Mouse (Mus musculus): ENCODE results near the gene Csnk1e. TPM values are rescaled to one million over a fixed set of nuclear protein-coding genes. Genes with fewer than 3 reads are reported as not detected.

Gene Csnk1e
- polyA plus RNA-seq, 1 experiment from 2014 or later: 91.0 TPM

DNA sequence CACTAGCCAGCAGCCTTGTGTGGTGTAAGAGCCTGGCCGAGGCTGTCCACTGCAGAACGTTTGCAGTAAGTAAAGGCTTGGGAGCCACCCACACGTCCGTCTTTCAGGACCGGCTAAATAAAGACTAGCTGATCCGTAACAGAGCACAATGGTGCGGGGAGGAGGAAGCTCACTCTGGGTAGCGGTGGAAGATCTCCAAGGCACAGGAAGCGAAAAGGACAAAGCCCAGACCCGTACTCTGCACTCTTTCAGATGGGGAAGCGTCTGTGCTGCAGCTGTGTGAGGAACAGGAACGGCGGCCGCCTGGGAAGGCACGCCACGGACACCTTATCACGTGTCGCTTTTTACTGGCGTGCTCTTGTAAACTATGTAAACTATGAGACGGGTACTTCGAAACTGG lies 22.5 kb downstream of the Csnk1e start:
- no peaks in the 10 kb centered on the region for H3K9me3 ChIP-seq (replicated peaks; ENCODE audit: control insufficient read depth, low read length)
- H3K4me3 ChIP-seq (ENCODE audit: low read depth, low read length): peak overlapping the region; percentile 16
- peak overlapping the region; percentile 58; the same call in 1 of the 2 replicates for H3K9ac ChIP-seq (ENCODE audit: low read depth, low read length)
- H3K4me2 ChIP-seq: peak overlapping the region; percentile 52
- WGBS (ENCODE audit: insufficient replicate concordance): 10% methylated on average over 21 of the region's 21 CpGs
- H3K27ac ChIP-seq (ENCODE audit: low read depth, low read length): peak overlapping the region; percentile 95
- H3K27me3 ChIP-seq (ENCODE audit: control insufficient read depth, insufficient read depth, low read length): no peaks in the 10 kb centered on the region
- no peak for ATAC-seq (replicated peaks; ENCODE audit: insufficient number of reproducible peaks, low FRiP score, low TSS enrichment)
- peaks cover 51% of the 10 kb centered on the region for H3K36me3 ChIP-seq (ENCODE audit: control insufficient read depth, insufficient read depth, low read length)
- H3K4me1 ChIP-seq (ENCODE audit: control insufficient read depth, insufficient read depth, low read length): peaks cover 59% of the 10 kb centered on the region

DNA sequence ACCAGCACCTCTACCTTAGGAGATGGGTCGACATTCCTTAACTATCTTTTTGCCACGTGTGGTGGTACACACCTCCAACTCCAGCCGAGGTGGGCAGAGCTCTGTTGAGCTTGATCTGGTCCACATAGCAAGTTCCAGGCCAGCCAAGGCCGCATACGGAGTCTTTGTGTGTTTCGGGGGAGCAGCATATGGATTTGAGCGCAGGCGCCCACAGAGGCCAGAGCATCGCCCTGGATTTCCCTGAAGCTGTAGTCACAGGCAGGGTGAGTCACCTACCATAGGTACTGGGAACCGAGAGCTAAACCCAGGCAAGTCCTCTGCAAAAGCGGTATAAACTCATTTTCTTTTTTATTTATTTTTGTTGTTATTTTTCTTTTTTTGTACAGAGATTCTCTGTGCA lies 23.0 kb downstream of the Csnk1e start:
- Histone ChIP-seq H3K4me3 (ENCODE audit: low read depth, low read length) (peak overlapping the region; percentile 16), H3K9me3 (replicated peaks; ENCODE audit: control insufficient read depth, low read length) (no peaks in the 10 kb centered on the region), H3K9ac (ENCODE audit: low read depth, low read length) (peak overlapping the region; percentile 58), H3K36me3 (ENCODE audit: control insufficient read depth, insufficient read depth, low read length) (peaks cover 45% of the 10 kb centered on the region), H3K27me3 (ENCODE audit: control insufficient read depth, insufficient read depth, low read length) (no peaks in the 10 kb centered on the region), H3K4me2 (peak overlapping the region; percentile 52), H3K4me1 (ENCODE audit: control insufficient read depth, insufficient read depth, low read length) (peaks cover 54% of the 10 kb centered on the region), H3K27ac (ENCODE audit: low read depth, low read length) (peak overlapping the region; percentile 95)
- WGBS (ENCODE audit: insufficient replicate concordance): 64% methylated on average over 11 of the region's 11 CpGs
- no peak for ATAC-seq (replicated peaks; ENCODE audit: insufficient number of reproducible peaks, low FRiP score, low TSS enrichment)

DNA sequence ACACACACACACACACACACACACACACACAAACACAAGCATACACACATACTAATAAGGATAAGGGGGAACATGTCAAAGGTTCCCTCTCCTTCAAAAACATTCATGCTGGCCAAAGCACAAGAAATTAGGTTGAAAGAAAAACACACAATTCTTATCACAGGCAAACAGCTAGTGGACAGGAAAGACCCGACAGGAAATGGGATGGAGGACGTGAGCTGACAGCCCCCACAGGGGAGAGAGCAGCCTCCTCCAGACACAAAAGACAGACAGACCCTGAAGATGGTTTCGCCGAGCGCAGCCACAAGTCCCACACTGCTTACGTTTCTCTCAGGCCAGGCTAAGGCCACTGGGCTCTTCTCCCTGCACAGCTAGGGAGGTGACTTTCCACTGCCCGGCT lies 23.4 kb downstream of the Csnk1e start:
- no peaks in the 10 kb centered on the region for H3K9me3 ChIP-seq (replicated peaks; ENCODE audit: control insufficient read depth, low read length)
- no peak overlapping the region for H3K4me3 ChIP-seq (ENCODE audit: low read depth, low read length)
- peak overlapping the region; percentile 8; the same call in 1 of the 2 replicates for H3K9ac ChIP-seq (ENCODE audit: low read depth, low read length)
- ATAC-seq (replicated peaks; ENCODE audit: insufficient number of reproducible peaks, low FRiP score, low TSS enrichment): peak; percentile 50
- no peaks in the 10 kb centered on the region for H3K27me3 ChIP-seq (ENCODE audit: control insufficient read depth, insufficient read depth, low read length)
- peak overlapping the region; percentile 52 for H3K4me2 ChIP-seq
- peaks cover 50% of the 10 kb centered on the region for H3K4me1 ChIP-seq (ENCODE audit: control insufficient read depth, insufficient read depth, low read length)
- H3K27ac ChIP-seq (ENCODE audit: low read depth, low read length): peak overlapping the region; percentile 95
- WGBS (ENCODE audit: insufficient replicate concordance): 33% methylated on average over 7 of the region's 7 CpGs
- H3K36me3 ChIP-seq (ENCODE audit: control insufficient read depth, insufficient read depth, low read length): peaks cover 44% of the 10 kb centered on the region

DNA sequence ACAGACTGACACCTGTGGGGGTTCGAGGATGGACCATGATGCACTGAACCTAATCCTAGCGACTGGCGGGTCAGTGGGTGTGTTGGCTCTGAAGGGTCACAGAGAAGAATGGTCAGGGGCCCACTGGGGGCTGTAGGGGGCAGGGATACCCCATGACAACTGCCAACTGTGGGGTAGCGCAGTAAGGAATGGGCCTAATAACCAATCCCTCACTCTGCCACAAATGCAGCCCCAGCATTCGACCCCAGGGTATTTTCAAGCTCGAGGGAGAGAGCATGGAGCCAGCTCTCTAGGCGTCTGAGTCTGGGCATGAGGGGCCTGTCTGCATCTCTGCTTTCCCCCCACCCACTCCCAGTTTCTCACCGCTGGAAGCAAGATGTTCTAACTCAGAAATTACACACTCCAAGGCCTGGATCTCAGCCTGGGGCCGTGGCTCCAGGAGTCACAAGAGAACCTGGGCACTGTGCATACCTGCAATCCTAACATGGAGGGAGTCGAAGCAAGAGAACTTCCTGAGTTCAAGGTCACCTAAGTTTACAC lies 24.8 kb downstream of the Csnk1e start:
- H3K9me3 ChIP-seq (replicated peaks; ENCODE audit: control insufficient read depth, low read length): no peaks in the 10 kb centered on the region
- no peak overlapping the region for H3K9ac ChIP-seq (ENCODE audit: low read depth, low read length)
- H3K4me3 ChIP-seq (ENCODE audit: low read depth, low read length): no peak overlapping the region
- peaks cover 36% of the 10 kb centered on the region for H3K4me1 ChIP-seq (ENCODE audit: control insufficient read depth, insufficient read depth, low read length)
- no peak overlapping the region for H3K27ac ChIP-seq (ENCODE audit: low read depth, low read length)
- no peak for ATAC-seq (replicated peaks; ENCODE audit: insufficient number of reproducible peaks, low FRiP score, low TSS enrichment)
- H3K27me3 ChIP-seq (ENCODE audit: control insufficient read depth, insufficient read depth, low read length): no peaks in the 10 kb centered on the region
- H3K36me3 ChIP-seq (ENCODE audit: control insufficient read depth, insufficient read depth, low read length): peaks cover 42% of the 10 kb centered on the region
- no peak overlapping the region for H3K4me2 ChIP-seq
- WGBS (ENCODE audit: insufficient replicate concordance): 75% methylated on average over 10 of the region's 10 CpGs

DNA sequence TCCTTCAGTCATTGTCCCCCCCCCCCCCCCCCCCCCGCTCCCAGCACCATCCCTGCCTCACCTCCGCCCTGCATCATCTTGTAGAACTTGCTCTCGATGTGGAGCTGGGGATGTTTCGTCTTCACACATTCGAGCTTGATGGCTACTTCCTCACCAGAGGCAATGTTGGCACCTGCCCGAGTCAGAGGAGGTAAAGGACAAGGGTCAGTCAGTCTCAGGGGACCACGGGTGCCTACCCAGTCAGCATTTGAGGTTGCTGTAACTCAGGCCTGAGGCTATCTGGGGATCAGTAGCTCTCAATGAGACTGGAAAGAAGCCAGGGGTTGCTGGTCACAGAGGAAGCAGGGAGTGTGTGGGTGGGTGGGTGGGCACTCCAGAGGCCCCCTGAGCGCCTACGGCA lies 25.4 kb downstream of the Csnk1e start:
- no peaks in the 10 kb centered on the region for H3K9me3 ChIP-seq (replicated peaks; ENCODE audit: control insufficient read depth, low read length)
- no peak overlapping the region for H3K4me2 ChIP-seq
- H3K27ac ChIP-seq (ENCODE audit: low read depth, low read length): no peak overlapping the region
- WGBS (ENCODE audit: insufficient replicate concordance): 85% methylated on average over 8 of the region's 9 CpGs
- H3K27me3 ChIP-seq (ENCODE audit: control insufficient read depth, insufficient read depth, low read length): no peaks in the 10 kb centered on the region
- ATAC-seq (replicated peaks; ENCODE audit: insufficient number of reproducible peaks, low FRiP score, low TSS enrichment): no peak
- peaks cover 46% of the 10 kb centered on the region for H3K36me3 ChIP-seq (ENCODE audit: control insufficient read depth, insufficient read depth, low read length)
- no peak overlapping the region for H3K9ac ChIP-seq (ENCODE audit: low read depth, low read length)
- H3K4me1 ChIP-seq (ENCODE audit: control insufficient read depth, insufficient read depth, low read length): peaks cover 30% of the 10 kb centered on the region
- H3K4me3 ChIP-seq (ENCODE audit: low read depth, low read length): no peak overlapping the region

DNA sequence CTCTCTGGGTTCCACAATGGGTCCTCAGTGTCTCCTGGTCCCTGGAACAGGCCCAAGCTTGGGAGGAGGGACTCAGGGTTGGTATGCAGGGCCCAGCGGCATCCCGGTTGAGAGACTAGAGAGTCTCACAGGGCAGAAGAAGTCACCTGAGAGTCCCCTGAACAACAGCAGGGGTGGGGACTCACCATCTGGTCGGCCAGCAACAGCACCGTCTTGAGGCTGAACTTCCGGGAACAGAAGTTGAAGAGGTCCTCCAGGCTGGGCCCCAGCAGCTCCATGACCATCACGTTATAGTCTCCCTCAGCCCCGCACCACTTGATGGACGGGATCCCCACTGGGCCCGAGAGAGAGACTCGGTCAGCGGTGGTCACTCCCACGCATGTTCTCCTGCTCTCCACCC lies 25.8 kb downstream of the Csnk1e start:
- H3K4me3 ChIP-seq (ENCODE audit: low read depth, low read length): no peak overlapping the region
- WGBS (ENCODE audit: insufficient replicate concordance): 80% methylated on average over 12 of the region's 12 CpGs
- peaks cover 26% of the 10 kb centered on the region for H3K4me1 ChIP-seq (ENCODE audit: control insufficient read depth, insufficient read depth, low read length)
- no peak for ATAC-seq (replicated peaks; ENCODE audit: insufficient number of reproducible peaks, low FRiP score, low TSS enrichment)
- H3K9ac ChIP-seq (ENCODE audit: low read depth, low read length): no peak overlapping the region
- no peak overlapping the region for H3K4me2 ChIP-seq
- H3K27ac ChIP-seq (ENCODE audit: low read depth, low read length): no peak overlapping the region
- H3K36me3 ChIP-seq (ENCODE audit: control insufficient read depth, insufficient read depth, low read length): peaks cover 48% of the 10 kb centered on the region
- H3K9me3 ChIP-seq (replicated peaks; ENCODE audit: control insufficient read depth, low read length): no peaks in the 10 kb centered on the region
- no peaks in the 10 kb centered on the region for H3K27me3 ChIP-seq (ENCODE audit: control insufficient read depth, insufficient read depth, low read length)

DNA sequence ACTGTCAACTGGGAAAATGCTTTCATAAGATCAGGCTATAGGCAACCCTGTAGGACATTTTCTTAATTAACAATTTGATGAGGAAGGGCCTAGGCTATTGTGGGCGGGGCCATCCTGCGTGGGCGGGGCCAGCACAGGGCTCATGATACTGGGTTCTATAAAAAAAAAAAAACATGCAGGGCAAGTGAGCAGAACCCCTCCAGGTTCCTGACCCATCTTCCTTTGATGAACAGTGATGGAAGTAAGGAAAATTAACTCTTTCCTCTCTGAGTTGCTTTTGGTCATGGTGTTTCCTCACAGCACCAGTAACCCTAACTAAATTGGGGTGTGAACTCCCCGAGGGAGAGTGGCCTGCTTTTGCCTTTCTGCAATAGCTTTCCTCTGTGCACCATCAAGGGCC lies 26.8 kb downstream of the Csnk1e start:
- no peaks in the 10 kb centered on the region for H3K27me3 ChIP-seq (ENCODE audit: control insufficient read depth, insufficient read depth, low read length)
- H3K4me3 ChIP-seq (ENCODE audit: low read depth, low read length): no peak overlapping the region
- H3K9me3 ChIP-seq (replicated peaks; ENCODE audit: control insufficient read depth, low read length): no peaks in the 10 kb centered on the region
- H3K36me3 ChIP-seq (ENCODE audit: control insufficient read depth, insufficient read depth, low read length): peaks cover 48% of the 10 kb centered on the region
- 78% methylated on average over 4 of the region's 4 CpGs for WGBS (ENCODE audit: insufficient replicate concordance)
- H3K4me2 ChIP-seq: no peak overlapping the region
- no peak overlapping the region for H3K27ac ChIP-seq (ENCODE audit: low read depth, low read length)
- peaks cover 26% of the 10 kb centered on the region for H3K4me1 ChIP-seq (ENCODE audit: control insufficient read depth, insufficient read depth, low read length)
- ATAC-seq (replicated peaks; ENCODE audit: insufficient number of reproducible peaks, low FRiP score, low TSS enrichment): no peak
- no peak overlapping the region for H3K9ac ChIP-seq (ENCODE audit: low read depth, low read length)

DNA sequence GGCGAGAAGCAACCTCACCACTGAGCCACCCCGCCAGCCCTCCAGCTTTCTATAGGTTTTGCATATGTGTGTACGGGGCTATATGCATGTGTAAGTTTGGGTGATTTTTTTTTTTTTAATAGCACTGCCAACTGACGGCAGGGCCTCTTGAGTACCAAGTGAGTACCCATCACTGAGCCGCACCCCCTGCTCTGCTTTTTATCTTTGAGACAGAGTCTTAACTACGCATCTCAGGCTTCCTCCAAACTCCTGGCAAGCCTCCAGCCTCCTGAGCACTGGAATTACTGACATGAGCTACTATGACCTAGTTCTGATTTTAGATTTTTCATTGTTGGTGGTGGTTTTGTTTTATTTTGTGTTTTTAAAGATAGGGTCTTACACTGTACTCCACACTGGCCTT lies 27.9 kb downstream of the Csnk1e start:
- H3K4me1 ChIP-seq (ENCODE audit: control insufficient read depth, insufficient read depth, low read length): peaks cover 19% of the 10 kb centered on the region
- H3K9me3 ChIP-seq (replicated peaks; ENCODE audit: control insufficient read depth, low read length): no peaks in the 10 kb centered on the region
- peaks cover 55% of the 10 kb centered on the region for H3K36me3 ChIP-seq (ENCODE audit: control insufficient read depth, insufficient read depth, low read length)
- H3K27me3 ChIP-seq (ENCODE audit: control insufficient read depth, insufficient read depth, low read length): no peaks in the 10 kb centered on the region
- WGBS (ENCODE audit: insufficient replicate concordance): 67% methylated on average over 6 of the region's 6 CpGs
- H3K9ac ChIP-seq (ENCODE audit: low read depth, low read length): no peak overlapping the region
- H3K4me2 ChIP-seq: no peak overlapping the region
- no peak overlapping the region for H3K4me3 ChIP-seq (ENCODE audit: low read depth, low read length)
- ATAC-seq (replicated peaks; ENCODE audit: insufficient number of reproducible peaks, low FRiP score, low TSS enrichment): no peak
- no peak overlapping the region for H3K27ac ChIP-seq (ENCODE audit: low read depth, low read length)

DNA sequence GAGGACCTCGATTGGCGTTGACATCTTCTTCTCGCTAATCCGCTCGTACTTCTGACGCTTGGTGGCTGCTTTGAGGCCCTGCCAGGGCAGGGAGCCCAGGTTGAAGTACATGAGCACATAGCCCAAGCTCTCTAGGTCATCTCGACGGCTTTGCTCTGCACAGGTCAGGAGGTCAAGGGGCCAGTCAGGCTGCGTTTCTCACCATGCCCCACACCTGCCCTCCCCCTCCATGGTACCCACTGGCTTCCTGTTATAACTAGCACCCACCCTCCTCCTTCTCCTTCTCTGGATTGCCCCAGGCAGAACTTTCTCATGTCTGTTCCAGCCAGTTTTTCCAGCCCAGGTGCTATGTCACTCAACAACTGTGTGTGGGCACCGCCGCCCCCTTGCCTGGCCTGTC lies 29.9 kb downstream of the Csnk1e start:
- Histone ChIP-seq H3K9me3 (replicated peaks; ENCODE audit: control insufficient read depth, low read length) (no peaks in the 10 kb centered on the region), H3K9ac (ENCODE audit: low read depth, low read length) (no peak overlapping the region), H3K4me2 (no peak overlapping the region), H3K27me3 (ENCODE audit: control insufficient read depth, insufficient read depth, low read length) (no peaks in the 10 kb centered on the region), H3K36me3 (ENCODE audit: control insufficient read depth, insufficient read depth, low read length) (peaks cover 57% of the 10 kb centered on the region), H3K4me1 (ENCODE audit: control insufficient read depth, insufficient read depth, low read length) (peaks cover 8% of the 10 kb centered on the region), H3K27ac (ENCODE audit: low read depth, low read length) (no peak overlapping the region), H3K4me3 (ENCODE audit: low read depth, low read length) (no peak overlapping the region)
- ATAC-seq (replicated peaks; ENCODE audit: insufficient number of reproducible peaks, low FRiP score, low TSS enrichment): no peak
- 65% methylated on average over 11 of the region's 11 CpGs for WGBS (ENCODE audit: insufficient replicate concordance)

Measured in heart, embryonic 11.5 days (tissue).